Comparison of ENCODE assay signal across 9 mouse cellular contexts in the genomic region with DNA sequence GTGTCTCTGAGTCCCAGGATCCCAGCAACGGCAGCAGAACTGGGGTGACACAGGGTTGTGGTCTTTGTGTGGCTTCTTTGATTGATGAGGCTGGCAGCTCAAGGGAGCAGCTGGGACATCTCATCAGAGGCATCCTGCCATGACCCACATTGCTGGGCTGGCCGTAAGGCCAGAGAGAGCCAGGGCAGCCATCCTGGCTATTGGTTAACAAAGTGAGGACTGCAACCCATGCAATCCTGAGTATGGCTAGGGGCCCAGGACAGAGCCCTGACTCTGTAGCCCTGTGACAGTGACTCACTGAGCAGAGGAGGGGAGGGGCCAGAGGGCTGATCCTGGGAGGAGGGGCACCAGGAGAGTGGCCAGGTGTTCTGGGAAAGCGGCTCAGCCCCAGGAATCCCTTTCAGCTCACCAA. TPM values are rescaled to one million over a fixed set of nuclear protein-coding genes. Genes with fewer than 3 reads are reported as not detected.
A peak's percentile ranks its signal among the peaks of the same experiment; 100 is the strongest.
DNase-seq lines count a peak whose midpoint lies in the region; ATAC-seq and TF ChIP-seq lines count a peak whose summit lies in the region.
"Had no signal": no experiment of that assay in that cellular context is flagged by ENCODE, and none has a peak within 500 bp of the region (broad histone marks: within the 10 kb centered on the region; RNA-seq: fewer than 3 reads in every experiment).

No protein-coding gene starts in this region.

- no peaks in the 10 kb centered on the region for H3K36me3 ChIP-seq in hindbrain, embryonic 10.5 days
- no peaks in the 10 kb centered on the region for H3K36me3 ChIP-seq in hindbrain, embryonic 13.5 days
- no peaks in the 10 kb centered on the region for H3K36me3 ChIP-seq in neural tube, embryonic 12.5 days
- no peaks in the 10 kb centered on the region for H3K36me3 ChIP-seq in forebrain, postnatal 0 days (ENCODE audit: insufficient read depth)
- H3K36me3 ChIP-seq: embryonic facial prominence, embryonic 12.5 days had no signal

- H3K4me2 ChIP-seq in hindbrain, embryonic 13.5 days: no peak overlapping the region
- peak overlapping the region; percentile 9; the same call in 1 of the 2 replicates for H3K4me2 ChIP-seq in neural tube, embryonic 12.5 days (replicated peaks)
- no peak overlapping the region for H3K4me2 ChIP-seq in forebrain, postnatal 0 days (ENCODE audit: low read depth)
- H3K4me2 ChIP-seq: embryonic facial prominence, embryonic 12.5 days had no signal

- peak overlapping the region; percentile 79 for H3K27ac ChIP-seq in hindbrain, embryonic 10.5 days
- H3K27ac ChIP-seq in hindbrain, embryonic 13.5 days: no peak overlapping the region
- H3K27ac ChIP-seq in gastrocnemius, adult 2 months: peak overlapping the region; percentile 79
- H3K27ac ChIP-seq in neural tube, embryonic 12.5 days: no peak overlapping the region
- no peak overlapping the region for H3K27ac ChIP-seq in forebrain, postnatal 0 days (ENCODE audit: low read depth, low read length)
- H3K27ac ChIP-seq: embryonic facial prominence, embryonic 12.5 days had no signal

- TF ChIP-seq CTCF in gastrocnemius, adult 2 months (IDR thresholded peaks at IDR 0.05): no peak
- TF ChIP-seq CTCF in forebrain, postnatal 0 days (IDR thresholded peaks at IDR 0.05; ENCODE audit: low read depth): no peak

- H3K4me1 ChIP-seq in hindbrain, embryonic 10.5 days (replicated peaks): peaks cover 41% of the 10 kb centered on the region
- 0 out of 2 replicates have a peak, but pooled peaks cover 11% of the 10 kb centered on the region for H3K4me1 ChIP-seq in hindbrain, embryonic 13.5 days (replicated peaks)
- H3K4me1 ChIP-seq in neural tube, embryonic 12.5 days: peaks cover 29% of the 10 kb centered on the region
- no peaks in the 10 kb centered on the region for H3K4me1 ChIP-seq in forebrain, postnatal 0 days (ENCODE audit: insufficient read depth)
- H3K4me1 ChIP-seq: embryonic facial prominence, embryonic 12.5 days had no signal

- H3K9me3 ChIP-seq in hindbrain, embryonic 10.5 days: no peaks in the 10 kb centered on the region
- H3K9me3 ChIP-seq in hindbrain, embryonic 13.5 days: no peaks in the 10 kb centered on the region
- H3K9me3 ChIP-seq in neural tube, embryonic 12.5 days: no peaks in the 10 kb centered on the region
- H3K9me3 ChIP-seq in forebrain, postnatal 0 days (ENCODE audit: low read length): no peaks in the 10 kb centered on the region
- H3K9me3 ChIP-seq: embryonic facial prominence, embryonic 12.5 days had no signal

- no peak for ATAC-seq in hindbrain, embryonic 13.5 days (ENCODE audit: low FRiP score)
- peak; percentile 68 for ATAC-seq in neural tube, embryonic 12.5 days (ENCODE audit: low FRiP score, low read depth)
- ATAC-seq in CD4-positive, CD25-positive, alpha-beta regulatory T cell, adult 4 months: no peak
- ATAC-seq in forebrain, postnatal 0 days: no peak

- 29% methylated on average over 3 of the region's 3 CpGs for WGBS in hindbrain, embryonic 10.5 days
- 15% methylated on average over 3 of the region's 3 CpGs for WGBS in hindbrain, embryonic 13.5 days
- 5% methylated on average over 3 of the region's 3 CpGs for WGBS in neural tube, embryonic 12.5 days
- WGBS in forebrain, postnatal 0 days: 50% methylated on average over 3 of the region's 3 CpGs

- no peak overlapping the region for H3K4me3 ChIP-seq in hindbrain, embryonic 10.5 days
- H3K4me3 ChIP-seq in hindbrain, embryonic 13.5 days: no peak overlapping the region
- H3K4me3 ChIP-seq in gastrocnemius, adult 2 months: no peak overlapping the region
- no peak overlapping the region for H3K4me3 ChIP-seq in neural tube, embryonic 12.5 days
- H3K4me3 ChIP-seq in forebrain, postnatal 0 days (ENCODE audit: low read depth, low read length): no peak overlapping the region
- H3K4me3 ChIP-seq: embryonic facial prominence, embryonic 12.5 days had no signal

- intact Hi-C loops in gastrocnemius, adult 2 months (cut with DNase I): loop anchor here (5.0 to 10.0 kb wide), 2 partner anchors 554 to 747 kb away; partner anchors contain the start of genes Tomm5 and Trmt10b

- H3K27me3 ChIP-seq in hindbrain, embryonic 10.5 days (ENCODE audit: insufficient read depth, poor library complexity, severe bottlenecking): peaks cover 27% of the 10 kb centered on the region
- H3K27me3 ChIP-seq in hindbrain, embryonic 13.5 days: peaks cover 17% of the 10 kb centered on the region
- no peaks in the 10 kb centered on the region for H3K27me3 ChIP-seq in neural tube, embryonic 12.5 days (replicated peaks)
- H3K27me3 ChIP-seq in forebrain, postnatal 0 days (ENCODE audit: insufficient read depth, low read length): no peaks in the 10 kb centered on the region

- peak; percentile 48 for DNase-seq in hindbrain, embryonic 10.5 days (ENCODE audit: low spot score)
- DNase-seq in gastrocnemius, adult 2 months: peak; percentile 90
- peak; percentile 56 for DNase-seq in kidney, postnatal 10 days
- no peak for DNase-seq in forebrain, postnatal 0 days
- DNase-seq in thymus, adult 18-20 months: no peak

- H3K9ac ChIP-seq in hindbrain, embryonic 13.5 days: no peak overlapping the region
- H3K9ac ChIP-seq in neural tube, embryonic 12.5 days: 0 out of 2 replicates have a peak overlapping the region, but pooled peaks have one; percentile 21
- H3K9ac ChIP-seq in forebrain, postnatal 0 days: no peak overlapping the region
- H3K9ac ChIP-seq: embryonic facial prominence, embryonic 12.5 days had no signal

RNA-seq across cellular contexts. Expression of gene Stra6l, which starts 3.2 kb away (rescaled TPM):
- 0.29 and 0.54 TPM in 2 replicates for polyA plus RNA-seq in hindbrain, embryonic 10.5 days (2016; fragmentation: Nextera tagmentation; extraction: Ambion mirVana)
- polyA plus RNA-seq in hindbrain, embryonic 13.5 days (2015; fragmentation: Nextera tagmentation; extraction: Ambion mirVana): 0.82 and 0.92 TPM in 2 replicates
- not detected for total RNA-seq in gastrocnemius, adult 2 months (2021)
- 7.3 and 7.8 TPM in 2 replicates for polyA plus RNA-seq in neural tube, embryonic 12.5 days (2016; fragmentation: Nextera tagmentation; extraction: Ambion mirVana)
- polyA plus RNA-seq in CD4-positive, CD25-positive, alpha-beta regulatory T cell, adult 4 months (2017; shearing (Covaris generic)): under 1 TPM in 1 of 2 experiments, not detected in 1; 0.27 TPM
- total RNA-seq in forebrain, postnatal 0 days (2014; rRNA removed): 0.29 and 0.46 TPM in 2 replicates
- polyA plus RNA-seq in forebrain, postnatal 0 days (2015; fragmentation: Nextera tagmentation; extraction: Ambion mirVana): 0.38 and 0.47 TPM in 2 replicates

RNA-seq across cellular contexts. Expression of gene Igfbpl1, which starts 24.9 kb away (rescaled TPM):
- 13.7 and 56.4 TPM in 2 replicates for polyA plus RNA-seq in hindbrain, embryonic 10.5 days (2016; fragmentation: Nextera tagmentation; extraction: Ambion mirVana)
- polyA plus RNA-seq in hindbrain, embryonic 13.5 days (2015; fragmentation: Nextera tagmentation; extraction: Ambion mirVana): 50.5 and 67.0 TPM in 2 replicates
- total RNA-seq in gastrocnemius, adult 2 months (2021): not detected
- 63.2 and 74.6 TPM in 2 replicates for polyA plus RNA-seq in neural tube, embryonic 12.5 days (2016; fragmentation: Nextera tagmentation; extraction: Ambion mirVana)
- polyA plus RNA-seq in CD4-positive, CD25-positive, alpha-beta regulatory T cell, adult 4 months (2017; shearing (Covaris generic)): not detected
- 102 and 123 TPM in 2 replicates for total RNA-seq in forebrain, postnatal 0 days (2014; rRNA removed)
- polyA plus RNA-seq in forebrain, postnatal 0 days (2015; fragmentation: Nextera tagmentation; extraction: Ambion mirVana): 41.0 and 55.1 TPM in 2 replicates

RNA-seq across cellular contexts. Expression of gene Ccdc180, which starts 38.5 kb away (rescaled TPM):
- polyA plus RNA-seq in hindbrain, embryonic 10.5 days (2016; fragmentation: Nextera tagmentation; extraction: Ambion mirVana): 0.24 and 0.67 TPM in 2 replicates
- polyA plus RNA-seq in hindbrain, embryonic 13.5 days (2015; fragmentation: Nextera tagmentation; extraction: Ambion mirVana): 0.45 and 0.74 TPM in 2 replicates
- not detected for total RNA-seq in gastrocnemius, adult 2 months (2021)
- polyA plus RNA-seq in neural tube, embryonic 12.5 days (2016; fragmentation: Nextera tagmentation; extraction: Ambion mirVana): 0.05 TPM in 1 of 2 replicates, not detected in the other
- under 1 TPM; 0.13 to 0.16 TPM for polyA plus RNA-seq in CD4-positive, CD25-positive, alpha-beta regulatory T cell, adult 4 months (2017; shearing (Covaris generic))
- 0.38 and 0.76 TPM in 2 replicates for total RNA-seq in forebrain, postnatal 0 days (2014; rRNA removed)
- 0.28 and 0.51 TPM in 2 replicates for polyA plus RNA-seq in forebrain, postnatal 0 days (2015; fragmentation: Nextera tagmentation; extraction: Ambion mirVana)
- polyA plus RNA-seq: embryonic facial prominence, embryonic 12.5 days had no signal

RNA-seq across cellular contexts. Expression of gene Aldh1b1, which starts 52.8 kb away (rescaled TPM):
- polyA plus RNA-seq in hindbrain, embryonic 10.5 days (2016; fragmentation: Nextera tagmentation; extraction: Ambion mirVana): 7.3 and 7.4 TPM in 2 replicates
- 17.7 and 18.0 TPM in 2 replicates for polyA plus RNA-seq in hindbrain, embryonic 13.5 days (2015; fragmentation: Nextera tagmentation; extraction: Ambion mirVana)
- under 1 TPM; 0.23 to 0.95 TPM for total RNA-seq in gastrocnemius, adult 2 months (2021)
- 11.0 and 11.4 TPM in 2 replicates for polyA plus RNA-seq in neural tube, embryonic 12.5 days (2016; fragmentation: Nextera tagmentation; extraction: Ambion mirVana)
- 10 to 100 TPM in 1 of 2 experiments, 1 to 10 TPM in 1; 4.3 to 10.2 TPM for polyA plus RNA-seq in CD4-positive, CD25-positive, alpha-beta regulatory T cell, adult 4 months (2017; shearing (Covaris generic))
- total RNA-seq in forebrain, postnatal 0 days (2014; rRNA removed): 56.4 and 57.6 TPM in 2 replicates
- 37.1 and 39.2 TPM in 2 replicates for polyA plus RNA-seq in forebrain, postnatal 0 days (2015; fragmentation: Nextera tagmentation; extraction: Ambion mirVana)

Comparison
In these comparisons a context has a peak if more than half of its experiments do, and no peak if none do; other contexts are left out.
1. H3K27ac ChIP-seq: peak in hindbrain, embryonic 10.5 days (single experiment) and gastrocnemius, adult 2 months (single experiment); none in hindbrain, embryonic 13.5 days (single experiment), neural tube, embryonic 12.5 days (single experiment) and forebrain, postnatal 0 days (single experiment).
2. DNase-seq: peak in hindbrain, embryonic 10.5 days (single experiment), gastrocnemius, adult 2 months (single experiment) and kidney, postnatal 10 days (single experiment); none in forebrain, postnatal 0 days (single experiment) and thymus, adult 18-20 months (0 of 2).
3. RNA of gene Igfbpl1, which starts 24.9 kb away (polyA plus RNA-seq): 50.5 to 67.0 TPM in hindbrain, embryonic 13.5 days, 63.2 to 74.6 TPM in neural tube, embryonic 12.5 days, 13.7 to 56.4 TPM in hindbrain, embryonic 10.5 days and 41.0 to 55.1 TPM in forebrain, postnatal 0 days; not detected in CD4-positive, CD25-positive, alpha-beta regulatory T cell, adult 4 months; every median in the first group is over 10 times any median in the second.